Mouse (Mus musculus) NIH3T3 (cell line): Measurements from ENCODE around the gene Tnfrsf26.

Experiments
- DNase-seq: peaks from one replicate; pipeline ENCODE4 v3.0.0-alpha.2; 2012; ENCODE audit warnings: low read depth

The Tnfrsf26 gene

GRCm38 (mm10) chr7:143599428-143600230, 28.9 kb downstream of the Tnfrsf26 start, which contains the start of gene Cars:
Gene Cars, minus strand, starts transcription at chr7:143600090.
- DNase-seq: peak; percentile 96

- no peak for DNase-seq
Observed at GRCm38 (mm10) chr7:143594865-143595264, 33.7 kb downstream of the Tnfrsf26 start.

- no peak for DNase-seq
Observed at GRCm38 (mm10) chr7:143592255-143592654, 36.3 kb downstream of the Tnfrsf26 start.

GRCm38 (mm10) chr7:143588006-143588405, 40.5 kb downstream of the Tnfrsf26 start:
- no peak for DNase-seq

GRCm38 (mm10) chr7:143587586-143587985, 40.9 kb downstream of the Tnfrsf26 start:
- no peak for DNase-seq

GRCm38 (mm10) chr7:143583956-143584355, 44.6 kb downstream of the Tnfrsf26 start:
- DNase-seq: peak; percentile 81

GRCm38 (mm10) chr7:143583025-143583424, 45.5 kb downstream of the Tnfrsf26 start:
- no peak for DNase-seq

- DNase-seq: no peak
Observed at GRCm38 (mm10) chr7:143575751-143576150, 52.8 kb downstream of the Tnfrsf26 start.

GRCm38 (mm10) chr7:143565648-143566039, 62.9 kb downstream of the Tnfrsf26 start:
- no peak for DNase-seq

- no peak for DNase-seq
Observed at GRCm38 (mm10) chr7:143565015-143565647, 63.4 kb downstream of the Tnfrsf26 start.

GRCm38 (mm10) chr7:143563787-143564186, 64.7 kb downstream of the Tnfrsf26 start:
- DNase-seq: peak; percentile 56
